Mouse (Mus musculus) adrenal gland (tissue): ENCODE measurements around the gene Gm27027.

Experiments
- intact Hi-C: fragments of 180-260 bp; cut with DNase I; formaldehyde crosslinking; loops from one replicate; pipeline ENCODE4 v1.15.1; 2025
- long read RNA-seq, 2 experiments: library from polyadenylated mRNA; unstranded; transcript quantifications; one replicate each; pipeline ENCODE4 v2.0.0; 2020; ENCODE audit warnings: borderline replicate concordance in 1 of 2; ENCODE audit not compliant: insufficient replicate concordance in 1 of 2

The Gm27027 gene
- long read RNA-seq, experiment 1, result 0 reads
- long read RNA-seq, experiment 2, partial matches to known transcripts, result 0 of 1 reads
- long read RNA-seq, experiment 2, other reads (novel, unspliced or antisense), result 1 of 1 reads

DNA sequence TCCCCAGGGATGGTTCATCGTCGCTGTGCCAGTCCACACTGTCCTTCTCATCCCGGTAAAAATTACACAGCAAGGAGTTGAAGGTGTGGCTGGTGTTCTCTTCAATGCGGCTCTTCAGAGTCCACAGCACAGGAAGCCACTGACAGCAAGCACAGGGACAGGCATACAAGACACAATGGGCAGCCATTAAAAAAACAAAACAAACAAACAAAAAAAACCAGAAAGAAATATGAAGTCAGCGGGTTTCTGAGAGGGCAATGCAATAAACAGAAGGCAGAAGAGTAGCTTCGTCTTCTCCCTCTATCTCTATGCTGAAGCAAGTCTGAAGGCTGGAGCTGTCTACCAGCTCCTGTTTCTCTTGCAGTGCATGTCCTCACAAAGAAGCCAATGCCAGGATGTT is at the start of gene Gm27027:
Gene Gm27027, minus strand, starts transcription at position 101 of the 400 bp plus-strand sequence.
- intact Hi-C loops, result no loop called here

DNA sequence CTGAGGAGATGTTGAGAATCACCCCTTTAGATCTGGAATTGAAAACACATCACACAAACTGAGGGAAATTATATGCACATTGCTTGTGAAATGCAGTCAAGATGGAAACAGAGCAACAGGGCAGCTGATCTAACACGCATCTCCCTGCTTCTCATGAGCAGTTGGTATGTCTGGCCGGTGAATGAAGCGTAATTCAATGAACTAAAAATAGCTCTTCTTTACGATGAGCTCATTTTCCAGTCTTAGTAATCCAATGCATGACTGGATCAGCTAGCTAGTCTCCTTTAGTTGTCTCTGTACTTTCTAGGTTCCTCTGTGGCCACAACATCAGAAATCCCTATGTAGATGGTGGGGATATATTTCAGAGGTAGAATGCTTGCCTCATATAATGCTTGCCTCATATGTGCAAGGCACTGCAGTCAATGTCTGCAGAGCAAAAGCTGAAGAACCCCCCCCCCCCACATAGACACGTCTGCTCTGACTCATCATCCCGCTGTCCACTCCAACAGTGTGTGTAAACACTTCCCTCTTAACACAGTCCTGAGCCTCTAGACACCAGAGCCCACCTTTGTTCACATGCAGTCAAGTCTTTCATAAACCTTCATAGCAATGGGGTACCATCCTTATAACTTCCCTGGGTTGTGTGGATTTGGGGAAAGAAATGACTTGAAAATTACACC is 49.4 kb upstream of the Gm27027 start:
- intact Hi-C loops, result no loop called here

DNA sequence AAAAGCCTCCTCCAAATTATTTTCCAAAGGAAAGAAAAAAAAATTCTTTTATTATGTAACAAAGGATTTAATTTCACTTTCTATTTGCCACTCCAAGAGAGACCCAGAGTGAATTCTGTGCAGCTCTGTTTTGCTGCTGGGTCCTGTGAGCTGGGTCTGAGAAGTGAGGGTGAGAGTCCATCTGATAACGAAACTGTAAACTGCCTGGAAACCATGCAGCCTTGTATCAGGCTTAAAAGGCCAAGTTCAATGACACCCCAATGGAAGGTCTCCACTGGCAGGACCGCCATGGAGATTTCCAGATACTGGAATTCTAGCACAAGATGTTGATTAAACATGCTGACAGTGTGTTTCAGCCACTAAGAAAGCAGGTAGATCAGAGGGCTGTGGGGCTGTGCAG is 48.0 kb upstream of the Gm27027 start:
- intact Hi-C loops, result no loop called here

DNA sequence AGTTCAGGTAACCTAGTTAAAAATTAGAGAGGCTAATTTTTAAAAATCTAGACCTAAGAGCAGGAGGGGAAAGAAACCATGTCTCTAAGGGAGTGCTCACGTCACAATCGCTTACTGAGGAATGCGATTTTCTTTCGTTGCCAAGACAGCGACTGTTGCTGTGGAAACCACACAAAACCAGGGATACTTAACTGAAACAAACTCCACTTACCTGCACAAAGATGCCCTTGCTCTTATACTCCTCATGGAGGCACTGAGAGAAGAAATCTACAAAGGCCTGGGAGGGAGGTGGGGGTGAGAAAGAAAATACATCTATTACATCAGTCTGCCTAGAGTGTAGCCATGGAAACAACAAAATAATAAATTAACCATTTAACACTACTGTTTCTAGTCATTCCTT is 47.5 kb upstream of the Gm27027 start:
- intact Hi-C loops, result no loop called here

DNA sequence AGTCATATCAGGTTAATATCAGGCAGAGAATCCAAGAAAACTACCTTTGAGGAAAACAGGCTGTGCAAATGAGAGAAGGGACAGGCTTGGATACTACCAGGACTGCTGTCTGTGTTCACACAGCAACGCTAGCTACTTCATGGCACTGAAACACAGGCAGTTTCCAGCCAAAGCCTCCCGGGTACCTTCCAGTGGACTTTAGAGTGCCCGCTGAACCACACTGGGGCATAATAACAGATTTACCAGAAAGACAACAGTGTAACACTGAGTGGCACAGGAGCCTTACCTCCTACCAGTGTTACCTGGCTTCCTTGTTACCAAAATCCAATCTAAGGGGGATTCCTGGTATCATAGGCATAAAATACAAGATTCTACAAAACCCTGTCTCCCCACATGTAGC is 46.3 kb upstream of the Gm27027 start:
- intact Hi-C loops, result no loop called here

DNA sequence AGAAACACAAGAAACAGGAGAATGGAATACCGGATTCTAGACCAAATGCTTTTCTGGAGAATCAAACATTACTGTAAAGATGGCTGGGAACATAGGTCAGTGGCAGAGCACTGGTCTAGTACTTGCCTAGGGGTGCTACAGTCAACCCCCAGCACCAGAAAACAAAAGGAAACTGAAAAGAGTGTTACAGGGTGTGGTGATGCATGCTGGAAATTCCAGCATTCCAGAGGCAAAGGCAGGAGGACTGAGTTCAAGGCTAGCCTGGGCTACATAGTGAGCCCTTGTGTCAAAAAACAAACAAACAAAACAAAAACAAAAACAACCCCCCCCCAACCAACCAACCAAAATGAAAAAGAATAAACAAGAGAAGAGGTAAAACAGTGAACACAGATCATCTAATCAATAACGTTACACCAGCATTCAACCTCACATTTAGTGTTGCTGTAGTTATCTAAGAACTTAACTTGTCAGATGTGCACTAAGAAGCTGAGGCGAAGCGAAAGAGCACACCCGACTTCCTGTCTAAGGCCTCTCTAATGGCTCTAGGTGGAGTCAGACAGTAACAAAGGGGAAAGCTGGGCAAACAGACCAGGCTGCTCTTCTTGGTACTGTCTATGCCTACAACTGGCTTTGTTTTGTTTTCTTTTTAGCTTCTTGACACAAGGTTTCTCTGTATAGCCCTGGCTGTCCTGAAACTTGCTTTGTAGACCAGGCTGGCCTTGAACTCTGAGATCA is 44.4 kb upstream of the Gm27027 start:
- intact Hi-C loops, result no loop called here

DNA sequence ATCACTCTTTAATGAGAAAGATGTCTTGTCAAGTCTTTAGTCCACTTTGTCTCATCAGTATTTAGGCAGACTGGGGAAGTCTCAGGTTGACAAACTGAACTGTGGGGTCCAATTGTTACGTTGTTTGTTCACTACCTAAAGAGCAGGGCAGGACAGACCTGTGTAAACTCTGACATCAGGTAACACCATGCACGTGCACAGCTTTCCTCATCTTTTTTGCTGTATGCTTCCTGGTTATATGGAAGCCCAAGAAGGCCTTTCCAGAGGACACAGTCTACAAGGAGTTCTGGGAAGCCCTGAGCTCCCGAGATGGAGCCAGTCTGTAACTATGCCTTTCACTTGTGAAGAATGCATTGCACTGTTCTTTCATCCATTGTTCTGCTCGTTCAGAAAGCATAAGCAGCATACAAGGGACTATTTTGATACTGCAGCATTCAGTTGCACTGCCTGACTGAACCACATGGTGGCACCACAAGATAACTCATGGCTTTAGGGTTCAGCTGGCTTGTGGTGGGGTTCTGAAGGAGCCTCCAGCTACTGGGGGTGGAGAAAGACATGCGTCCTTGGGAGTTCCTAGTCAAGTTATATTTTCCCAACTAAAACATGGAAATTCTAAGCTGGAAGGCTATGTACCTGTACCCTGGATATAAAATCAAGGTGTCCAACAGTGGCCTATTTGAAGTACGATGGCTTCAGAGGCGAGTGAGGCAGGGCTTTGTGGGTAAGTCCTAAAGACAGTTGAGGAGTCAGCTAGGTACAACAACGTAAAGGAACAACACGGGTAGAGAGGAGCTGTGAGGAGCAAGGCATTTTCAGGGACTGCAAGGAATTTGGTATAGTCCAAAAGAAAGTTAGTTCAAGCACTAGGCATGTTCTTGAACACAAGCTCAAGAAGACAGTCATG is 39.5 kb upstream of the Gm27027 start:
- intact Hi-C loops, result loop anchor here (5.0 kb wide), 2 partner anchors 212 to 257 kb away; no protein-coding TSS in a partner anchor

DNA sequence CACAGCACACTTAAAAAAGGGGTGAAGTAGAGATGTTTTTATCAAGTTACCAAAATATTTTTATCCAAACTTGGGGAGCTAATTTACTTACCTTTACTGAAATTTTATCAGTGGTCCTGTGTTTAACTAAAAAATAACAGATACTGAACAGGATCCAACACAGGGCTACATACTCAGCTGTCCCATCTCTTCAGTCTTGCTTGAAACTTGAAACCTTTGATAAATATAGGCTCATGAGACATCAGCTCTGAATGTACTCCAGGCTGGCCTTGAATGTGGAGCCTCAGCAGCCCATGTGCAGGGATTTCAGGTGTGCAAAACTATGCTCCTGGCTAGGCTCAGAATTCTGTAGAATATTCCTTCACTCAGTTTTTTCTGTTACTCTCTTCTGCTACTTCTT is 34.4 kb upstream of the Gm27027 start:
- intact Hi-C loops, result no loop called here

DNA sequence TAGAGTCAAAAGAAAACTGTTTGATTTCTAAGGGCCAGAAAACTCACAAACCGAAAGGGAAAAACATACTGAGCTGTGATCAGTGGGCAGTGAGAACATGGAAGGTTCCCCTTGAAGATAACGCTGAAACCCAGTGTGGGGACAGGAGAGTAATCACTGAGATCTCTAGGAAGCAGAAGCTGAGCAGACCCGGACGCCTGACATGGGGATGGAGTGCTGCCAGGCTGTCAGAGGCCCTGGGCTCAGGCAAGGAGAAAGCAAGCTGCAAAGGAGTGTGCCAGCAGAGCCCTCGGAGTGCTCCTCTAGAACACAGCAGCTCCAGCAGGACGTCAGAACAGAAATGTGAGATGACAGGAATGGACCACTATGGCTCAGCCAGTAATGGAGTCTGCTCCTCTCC is 28.5 kb upstream of the Gm27027 start:
- intact Hi-C loops, result no loop called here

DNA sequence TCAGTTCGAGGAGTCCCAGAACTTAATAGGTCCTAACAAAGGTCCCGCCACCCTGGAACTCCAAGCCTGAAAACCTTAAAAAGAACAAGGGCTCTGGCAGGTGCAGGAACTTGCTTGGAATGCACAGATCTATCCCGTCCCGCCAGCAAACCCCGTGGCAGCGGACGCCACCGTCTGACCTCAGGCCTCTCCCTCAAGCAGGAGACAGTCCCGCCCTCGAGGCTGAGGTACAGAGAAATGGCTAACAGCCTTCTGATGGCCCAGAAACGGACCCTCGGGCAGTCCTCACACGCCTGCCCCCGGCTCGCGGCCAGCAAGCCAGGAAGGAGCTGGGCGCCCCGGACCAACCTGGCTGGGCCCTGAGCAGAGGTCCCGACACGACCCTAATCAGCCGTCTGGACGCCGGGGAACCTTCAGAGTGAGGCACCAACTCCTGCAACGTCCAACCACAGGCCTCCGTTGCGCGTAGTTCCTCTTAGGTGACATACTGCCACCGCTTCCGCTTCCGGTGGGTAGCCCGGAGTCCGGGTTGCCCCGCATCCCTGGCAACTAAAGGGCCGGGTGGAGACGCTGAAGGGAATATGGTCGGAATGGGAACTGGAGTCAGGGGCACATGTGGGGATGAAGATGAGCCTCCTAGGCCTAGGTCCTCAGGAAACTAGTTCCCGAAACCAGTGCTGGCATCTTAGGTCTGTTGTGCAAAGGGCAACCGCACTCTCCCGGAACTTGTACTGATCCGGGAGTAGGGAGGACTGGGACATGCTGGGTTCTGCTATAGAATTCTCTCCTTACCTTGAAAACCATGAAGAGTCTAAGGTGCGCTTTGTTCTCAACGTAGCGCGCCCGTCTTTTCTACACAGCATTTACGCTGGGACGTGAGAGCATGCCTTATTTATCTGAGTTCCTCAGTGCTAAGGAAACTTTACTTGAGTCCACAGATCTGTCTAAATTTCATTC is 14.5 kb upstream of the Gm27027 start, which contains the start of gene Alkbh3:
Gene Alkbh3, minus strand, starts transcription at position 473 of the 957 bp plus-strand sequence.
- intact Hi-C loops, result no loop called here

DNA sequence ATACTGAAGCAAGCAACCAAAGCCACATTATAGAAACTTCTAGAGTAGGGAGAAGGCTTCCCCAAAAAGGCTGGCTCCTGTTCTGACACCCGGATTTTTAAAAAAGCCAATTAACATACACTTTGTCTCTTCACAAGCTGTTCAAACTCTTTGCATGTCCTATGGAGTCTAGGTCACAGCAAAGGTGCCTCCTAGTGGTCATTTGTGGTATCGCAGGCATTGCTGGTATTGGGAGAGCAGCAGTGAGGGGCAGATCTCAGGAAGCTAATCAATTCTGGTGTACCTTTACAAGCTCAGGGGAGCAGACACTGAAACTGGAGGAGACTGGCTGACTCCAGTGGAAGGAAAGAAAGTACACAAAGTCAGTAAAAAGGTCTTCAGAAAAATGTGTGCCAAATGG is 6.2 kb upstream of the Gm27027 start:
- intact Hi-C loops, result no loop called here

DNA sequence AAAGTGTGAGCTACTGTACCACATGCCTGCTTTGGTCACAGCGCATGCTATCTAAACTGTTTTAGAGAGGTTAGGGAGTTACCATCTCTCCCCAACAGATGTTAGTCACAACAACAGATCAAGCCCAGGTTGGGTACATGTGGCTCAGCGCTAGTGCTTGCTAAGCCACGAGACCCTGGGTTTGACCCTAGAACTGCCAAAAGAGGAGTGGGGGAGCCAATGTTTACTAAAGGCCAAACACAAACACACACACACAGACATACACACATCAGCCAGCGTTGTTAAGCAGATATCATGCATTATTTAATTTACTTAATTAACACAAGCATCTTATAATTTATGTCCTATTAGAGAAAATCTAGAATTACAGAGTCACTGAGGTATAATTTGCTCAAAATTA is 5.8 kb upstream of the Gm27027 start:
- intact Hi-C loops, result loop anchor here (1.0 kb wide), 1 partner anchor 131 kb away; no protein-coding TSS in a partner anchor

DNA sequence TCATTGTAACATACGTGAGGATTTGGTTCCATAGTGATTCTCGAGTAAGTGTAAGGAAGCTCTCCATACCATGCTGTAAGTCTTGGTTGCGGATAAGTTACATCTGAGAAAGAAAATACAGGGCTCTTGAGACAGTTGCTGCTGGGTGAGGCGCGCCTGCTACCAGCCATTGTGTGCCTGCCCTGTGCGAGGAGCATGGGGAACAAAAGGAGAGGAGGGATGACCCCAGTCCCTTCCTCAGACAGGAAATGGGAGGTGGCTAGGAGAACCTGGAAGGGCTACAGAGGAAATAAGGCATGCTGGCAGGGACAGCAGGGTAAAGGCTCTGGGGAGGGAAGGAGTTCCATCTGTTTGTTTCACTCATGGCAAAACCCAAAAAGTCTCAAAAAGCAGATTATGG is 5.3 kb upstream of the Gm27027 start:
- intact Hi-C loops, result loop anchor here (1.0 kb wide), 1 partner anchor 130 kb away; no protein-coding TSS in a partner anchor

DNA sequence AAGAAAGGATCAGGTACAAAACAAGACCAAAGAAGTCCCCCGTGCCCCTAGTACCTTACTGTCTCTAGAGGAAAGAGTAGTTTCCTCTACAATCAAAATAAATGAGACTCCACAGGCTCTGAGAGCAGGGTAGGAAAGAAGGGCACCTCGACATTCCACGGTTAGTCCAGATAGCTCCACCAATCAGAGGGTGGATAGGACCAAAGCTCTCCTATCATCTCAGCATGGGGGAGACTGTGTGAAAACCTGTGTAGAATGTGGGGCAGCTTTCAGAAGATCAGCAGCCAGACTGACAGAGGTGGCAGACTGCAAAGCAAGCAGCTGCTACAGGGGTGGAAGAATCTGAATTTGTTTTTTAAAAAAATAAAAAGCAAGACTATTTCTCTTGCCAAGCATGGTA is 3.3 kb downstream of the Gm27027 start:
- intact Hi-C loops, result no loop called here

DNA sequence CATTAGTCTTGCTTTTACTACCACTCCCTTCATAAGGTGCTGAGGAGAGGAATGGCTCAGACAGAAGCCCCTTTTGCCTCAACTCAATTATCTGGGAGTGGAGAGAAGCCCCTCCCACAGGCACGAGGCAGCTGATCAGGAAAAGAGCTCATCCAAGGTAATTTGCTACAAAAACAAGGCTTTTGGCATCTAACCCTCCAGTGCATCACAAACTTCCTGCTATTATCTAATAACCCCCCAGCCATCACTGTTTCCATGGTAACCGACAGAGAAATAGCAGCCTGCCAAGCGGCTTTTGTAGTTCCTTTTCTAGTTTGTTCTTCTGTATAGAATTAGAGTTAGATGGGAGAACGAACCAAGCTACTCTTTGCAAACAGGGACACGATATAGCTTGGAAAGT is 3.9 kb downstream of the Gm27027 start:
- intact Hi-C loops, result no loop called here

DNA sequence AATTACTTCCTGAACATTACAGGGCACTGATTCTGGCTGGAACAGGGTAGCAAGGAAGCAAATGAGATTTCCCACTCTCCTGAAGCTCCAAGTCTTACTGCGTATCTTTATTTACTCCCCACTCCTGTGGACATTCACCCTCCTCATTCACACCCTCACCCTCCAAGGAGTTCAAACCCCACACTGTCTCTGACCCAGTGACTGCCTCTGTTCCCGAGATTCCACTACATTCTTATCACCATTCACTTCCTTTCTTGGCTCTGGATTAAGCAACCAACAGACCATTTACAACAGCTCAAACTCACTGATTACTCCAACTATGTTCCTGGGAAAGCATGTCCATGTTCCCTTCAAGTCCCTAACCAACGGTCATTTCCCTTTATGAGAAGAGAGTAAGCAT is 4.8 kb downstream of the Gm27027 start:
- intact Hi-C loops, result no loop called here

DNA sequence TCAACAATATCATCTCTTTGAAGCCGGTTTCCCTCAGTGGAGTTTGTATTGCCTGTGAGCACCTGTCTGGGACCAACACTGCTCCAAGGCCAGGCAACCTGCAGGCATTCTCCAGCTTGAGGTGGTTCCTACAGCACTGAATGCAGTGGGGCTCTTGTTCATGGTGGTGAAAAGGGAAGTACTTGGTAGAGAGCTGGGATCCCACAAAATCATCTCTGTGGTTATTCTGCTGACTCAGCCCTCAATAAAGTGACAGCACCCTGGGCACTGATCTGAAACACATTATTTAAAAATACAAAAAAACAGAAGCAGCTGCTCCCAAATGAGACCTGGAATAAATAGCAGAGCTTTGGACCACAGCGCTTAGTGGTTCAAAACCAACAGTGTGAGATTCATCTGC is 7.7 kb downstream of the Gm27027 start:
- intact Hi-C loops, result no loop called here

DNA sequence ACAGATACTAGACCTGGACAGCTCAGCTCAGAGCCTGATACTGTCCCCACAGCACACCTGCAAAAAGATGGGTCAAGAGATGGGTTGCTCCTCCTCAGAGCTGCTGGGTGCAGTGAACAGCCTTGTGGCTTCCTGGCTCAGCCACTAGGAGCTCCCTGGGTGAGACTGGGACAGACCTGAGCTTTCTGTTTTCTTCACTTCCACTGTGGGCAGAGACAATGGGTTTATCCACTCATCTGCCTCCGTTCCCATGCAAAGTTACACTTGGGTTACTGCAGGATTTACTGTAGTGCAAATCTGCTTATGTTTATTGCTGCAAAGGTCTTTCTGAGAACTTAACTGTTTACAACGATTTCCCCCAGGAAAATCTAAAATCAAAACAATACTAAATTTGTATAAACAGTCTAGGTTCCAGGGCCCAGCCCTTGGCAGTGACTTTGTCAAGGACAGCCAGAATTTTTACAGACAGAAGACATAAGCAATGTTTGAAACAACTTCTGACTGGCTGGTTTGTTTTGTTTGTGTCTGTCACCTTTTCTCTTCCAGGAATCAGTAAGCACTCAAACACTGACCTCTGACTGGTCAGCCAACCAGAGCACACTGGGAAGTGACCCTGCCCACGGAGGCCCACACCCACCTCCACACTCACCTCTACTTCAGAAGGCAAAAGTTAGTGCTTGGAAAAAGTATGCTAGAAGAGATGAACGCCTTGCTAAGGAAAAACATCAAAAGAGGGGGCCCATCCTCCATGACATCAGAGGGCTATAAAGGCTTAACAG is 13.5 kb downstream of the Gm27027 start:
- intact Hi-C loops, result no loop called here
